Mouse (Mus musculus): Measurements from ENCODE around the gene Creb5. TPM values are rescaled to one million over a fixed set of nuclear protein-coding genes. Genes with fewer than 3 reads are reported as not detected.

The Creb5 gene
- total RNA-seq, 2 experiments from 2014 or later = 12.5 to 15.7 TPM

DNA sequence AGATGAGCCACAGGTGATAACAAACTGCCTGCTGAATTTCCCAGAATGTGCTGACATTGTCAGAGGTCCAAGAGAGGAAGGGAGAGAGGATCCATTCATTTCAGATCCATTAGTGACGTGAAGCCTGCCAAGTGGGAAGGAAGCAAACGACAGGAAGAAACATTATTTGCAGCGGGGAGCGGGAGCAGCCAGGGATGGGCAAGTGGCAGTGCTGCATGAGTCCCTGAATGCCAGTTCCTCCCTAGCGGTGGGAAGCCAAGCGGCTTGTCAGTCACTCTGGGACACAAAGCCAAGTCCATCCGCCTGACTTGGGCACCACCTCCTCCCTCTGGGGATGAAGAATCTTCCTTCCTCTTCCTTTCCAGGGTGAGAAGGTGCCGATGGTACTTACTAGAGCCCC is 183.5 kb downstream of the Creb5 start:
- intact Hi-C loops (cut with DNase I) = no loop called here
- DNase-seq = peak in 1 of 2 experiments; percentile 36

DNA sequence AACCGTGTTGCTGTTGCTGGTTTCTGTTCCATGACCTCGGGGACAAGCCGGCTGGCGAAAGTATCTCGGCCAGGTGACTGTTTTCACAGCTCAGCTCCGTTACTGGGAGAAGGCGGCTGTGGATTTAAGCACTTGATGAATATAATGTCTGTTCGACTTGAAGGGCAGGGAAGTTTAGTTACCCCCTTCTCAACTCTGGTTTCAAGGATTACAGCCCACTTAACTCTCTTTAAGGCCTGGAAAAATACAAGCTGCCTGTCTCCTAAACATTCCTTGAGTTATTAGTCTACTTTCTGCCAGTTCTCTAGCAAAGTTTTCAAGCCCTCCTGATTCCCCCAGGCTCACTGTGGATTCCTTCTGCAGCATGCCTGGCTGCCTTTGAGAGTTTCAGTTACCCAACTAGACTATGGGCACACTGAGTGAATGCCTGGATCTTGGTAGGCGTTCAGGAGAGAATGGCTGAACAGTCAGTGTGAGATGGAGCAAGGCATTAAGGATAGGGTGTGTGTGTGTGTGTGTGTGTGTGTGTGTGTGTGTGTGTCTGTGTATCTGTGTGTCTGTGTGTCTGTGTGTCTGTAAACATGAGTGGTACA is 184.0 kb downstream of the Creb5 start:
- no peak for DNase-seq
- intact Hi-C loops (cut with DNase I) = no loop called here

DNA sequence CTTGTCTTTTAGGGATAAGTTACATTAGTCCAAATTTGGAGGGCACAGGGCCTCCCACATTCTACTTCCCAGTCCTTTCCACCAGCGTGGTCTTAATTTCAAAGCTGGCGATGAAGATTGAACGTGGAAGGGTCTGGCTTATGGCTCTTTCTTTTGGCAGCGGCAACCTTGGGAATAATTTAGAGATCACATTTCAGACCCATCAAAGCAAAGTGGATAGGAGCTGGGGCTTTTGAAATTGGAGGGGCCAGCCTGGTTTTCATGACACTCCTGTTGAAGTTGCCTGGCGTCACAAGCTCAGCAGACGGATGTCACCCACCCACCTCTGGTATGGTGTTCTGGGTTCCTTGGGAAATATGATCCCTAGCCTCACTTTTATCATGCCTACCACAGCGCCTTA is 185.7 kb downstream of the Creb5 start:
- intact Hi-C loops (cut with DNase I) = no loop called here
- DNase-seq = no peak

DNA sequence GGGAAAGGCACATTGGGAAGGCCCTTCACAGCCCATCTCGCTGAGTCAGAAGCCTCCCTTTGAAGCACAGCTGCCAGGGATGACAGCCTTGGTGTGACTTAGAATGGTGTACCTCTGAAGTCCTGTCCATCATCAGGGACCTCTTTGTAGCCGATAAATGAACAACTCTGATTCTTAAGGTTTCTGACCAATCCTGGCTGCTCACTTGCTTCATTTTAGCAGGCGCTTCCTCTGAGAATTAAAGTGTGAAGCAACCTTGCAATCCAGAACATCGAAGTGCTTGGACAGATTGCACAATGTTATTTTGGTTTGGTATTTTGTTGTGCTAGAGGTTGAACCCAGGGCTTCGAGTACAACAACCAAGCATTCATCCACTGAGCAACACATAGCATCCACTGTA is 190.4 kb downstream of the Creb5 start:
- DNase-seq = no peak
- intact Hi-C loops (cut with DNase I) = no loop called here

DNA sequence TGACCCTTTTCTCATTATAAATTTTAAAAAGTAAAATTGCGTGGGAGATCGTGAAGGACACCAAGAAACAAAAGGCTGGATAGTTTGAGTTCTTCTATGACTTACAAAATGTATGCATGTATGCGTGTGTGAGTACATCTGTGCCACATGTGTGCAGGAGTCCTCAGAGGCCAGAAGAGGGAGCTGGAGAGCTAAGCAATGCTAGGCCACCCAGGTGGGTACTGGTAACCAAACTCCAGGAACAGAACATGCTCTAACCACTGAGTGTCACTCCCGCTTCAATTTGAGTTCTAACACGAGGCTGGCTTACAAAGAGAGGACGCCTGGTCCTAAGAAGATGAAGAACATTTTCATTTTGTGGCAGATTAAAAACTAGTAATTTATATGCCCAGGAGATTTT is 203.8 kb downstream of the Creb5 start:
- DNase-seq = no peak
- intact Hi-C loops (cut with DNase I) = no loop called here

DNA sequence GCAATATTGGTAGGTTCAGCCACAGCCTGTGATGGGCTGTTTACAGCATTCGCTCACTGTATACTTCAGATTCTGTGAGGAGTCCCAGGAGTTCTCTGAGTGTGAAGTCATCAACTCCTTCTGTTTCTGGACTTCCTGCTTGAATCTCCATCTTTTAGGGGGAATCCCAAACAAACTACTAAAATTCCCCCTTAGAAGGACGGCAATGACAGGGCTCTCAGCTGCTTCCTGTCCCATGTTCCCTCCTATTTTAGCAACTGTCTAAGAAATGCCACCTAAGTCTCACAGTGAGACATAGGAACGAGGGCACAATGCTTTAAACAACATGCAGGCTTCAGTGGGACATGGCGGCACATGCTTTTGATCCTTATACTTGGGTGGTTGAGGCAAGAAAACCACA is 204.3 kb downstream of the Creb5 start:
- intact Hi-C loops (cut with DNase I) = no loop called here
- DNase-seq = no peak

DNA sequence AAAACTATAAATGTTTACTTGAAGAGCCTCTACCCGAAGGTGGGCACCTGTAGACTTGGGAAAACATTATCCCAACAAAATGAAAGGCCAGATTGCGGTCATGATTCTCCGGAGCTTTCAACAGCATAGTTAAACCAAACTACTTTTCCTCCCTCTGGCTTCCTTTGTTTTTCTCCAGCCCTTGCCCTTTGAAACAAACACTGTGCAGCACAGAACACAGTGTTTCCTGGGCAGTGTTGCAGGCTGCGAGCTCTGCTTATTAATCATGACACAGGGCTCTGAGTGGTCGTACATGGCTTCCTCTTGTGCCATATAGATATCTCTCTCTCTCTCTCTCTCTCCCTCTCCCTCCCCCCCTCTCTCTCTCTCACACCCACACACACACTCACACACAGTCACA is 206.8 kb downstream of the Creb5 start:
- intact Hi-C loops (cut with DNase I) = no loop called here
- DNase-seq = no peak

DNA sequence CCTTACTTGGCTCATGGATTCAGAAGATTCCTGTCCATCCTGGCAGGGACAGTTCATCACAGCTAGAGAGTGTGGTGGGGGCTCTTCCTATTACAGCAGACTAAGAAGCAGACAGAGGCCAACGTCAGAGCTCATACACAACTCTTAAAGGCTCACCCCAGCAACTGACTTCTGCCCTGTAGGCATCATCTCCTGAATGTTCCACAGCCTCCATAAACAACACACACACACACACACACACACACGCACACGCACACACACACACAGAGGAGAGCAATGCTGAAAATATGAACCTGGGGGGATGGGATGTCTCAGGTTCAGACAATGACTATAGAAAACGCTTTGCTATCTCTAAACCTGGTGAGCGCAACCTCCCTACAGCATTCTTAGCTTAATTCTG is 208.6 kb downstream of the Creb5 start:
- intact Hi-C loops (cut with DNase I) = no loop called here
- DNase-seq = no peak

DNA sequence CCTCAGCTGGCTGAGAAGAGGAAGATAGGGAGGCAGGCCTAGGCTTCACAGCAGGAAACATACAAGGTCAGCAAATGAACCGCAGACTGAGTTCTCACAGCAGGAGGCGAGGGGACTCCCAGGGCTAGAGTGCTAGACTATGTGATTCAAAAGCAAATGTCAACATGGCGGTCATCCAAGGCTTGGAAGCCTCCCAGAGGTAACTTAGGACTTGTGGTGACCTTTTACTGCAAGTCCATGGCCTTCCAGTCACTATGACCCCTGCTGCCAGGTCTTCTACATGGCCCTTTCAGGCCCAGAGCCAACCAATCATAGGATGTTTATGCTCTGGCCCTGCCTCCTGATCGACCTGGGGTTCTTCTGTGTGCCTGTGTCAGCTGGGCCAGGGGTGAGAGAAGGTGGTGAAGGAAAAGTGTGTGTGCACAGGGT is 209.3 kb downstream of the Creb5 start:
- DNase-seq = peak; percentile 22 to 56

DNA sequence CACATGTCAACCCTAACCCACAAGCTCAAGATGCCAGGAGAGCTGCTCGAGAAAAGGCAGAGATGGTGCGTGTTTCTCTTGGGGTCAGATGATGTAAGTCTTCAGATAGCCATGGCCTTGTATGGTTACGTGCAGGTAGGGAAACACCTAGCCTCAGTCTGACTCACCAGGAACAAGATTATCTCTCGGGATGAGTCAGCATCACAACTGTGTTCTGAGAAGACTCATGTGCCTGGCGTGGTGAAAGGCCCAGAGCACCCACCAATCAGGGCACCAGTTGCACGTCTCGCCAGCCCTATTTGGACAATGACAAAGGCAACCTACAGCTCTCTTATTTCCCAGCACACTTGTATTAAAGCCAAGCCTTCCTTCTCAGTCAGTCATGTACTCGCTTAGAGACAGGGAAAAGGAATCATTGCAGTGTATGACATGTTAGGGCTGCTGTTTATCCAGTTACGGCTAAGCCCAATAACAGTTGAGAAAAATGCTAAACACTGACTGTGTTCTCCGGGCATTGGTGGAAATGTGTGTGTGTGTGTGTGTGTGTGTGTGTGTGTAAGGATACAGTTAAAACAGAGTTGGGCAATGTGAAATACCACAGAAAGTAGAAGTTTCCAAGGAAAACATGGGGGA is 210.9 kb downstream of the Creb5 start:
- no peak for DNase-seq
- intact Hi-C loops (cut with DNase I) = no loop called here

More for the DNA sequence above, 209.3 kb downstream of the Creb5 start:
- intact Hi-C loops (cut with DNase I) = no loop called here

DNA sequence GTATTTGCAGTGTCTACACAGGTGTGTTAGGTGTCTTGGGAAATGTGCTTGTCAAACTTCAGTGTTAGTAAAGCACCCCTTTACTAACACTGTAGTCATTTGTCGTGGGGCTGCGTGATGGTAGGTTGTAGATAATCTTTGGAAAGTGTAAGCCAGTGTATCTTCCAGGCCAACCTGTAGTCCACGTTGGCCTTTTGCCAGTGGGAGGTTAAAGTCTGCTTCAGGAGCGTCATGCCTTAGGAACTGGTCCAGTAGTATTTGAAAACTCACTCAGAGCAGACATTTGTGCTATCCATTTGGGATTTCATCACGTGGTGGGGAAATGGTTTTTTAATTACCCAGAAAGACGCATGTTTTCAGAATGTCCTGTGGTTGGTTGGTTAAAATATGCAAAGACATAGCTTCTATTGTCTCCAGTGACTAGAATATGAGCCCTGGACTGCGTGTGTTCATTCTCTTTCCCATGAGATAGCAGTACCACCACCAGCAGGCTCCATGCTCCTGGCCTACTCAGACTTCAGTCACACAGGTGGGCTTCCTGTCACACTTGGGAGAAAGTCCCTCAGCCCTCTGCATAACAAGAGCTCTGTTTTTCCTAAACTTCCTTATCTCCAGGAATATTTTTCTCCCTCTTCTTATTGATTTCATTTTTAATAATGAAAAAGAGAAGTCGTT is 212.7 kb downstream of the Creb5 start:
- intact Hi-C loops (cut with DNase I) = no loop called here
- DNase-seq = no peak

DNA sequence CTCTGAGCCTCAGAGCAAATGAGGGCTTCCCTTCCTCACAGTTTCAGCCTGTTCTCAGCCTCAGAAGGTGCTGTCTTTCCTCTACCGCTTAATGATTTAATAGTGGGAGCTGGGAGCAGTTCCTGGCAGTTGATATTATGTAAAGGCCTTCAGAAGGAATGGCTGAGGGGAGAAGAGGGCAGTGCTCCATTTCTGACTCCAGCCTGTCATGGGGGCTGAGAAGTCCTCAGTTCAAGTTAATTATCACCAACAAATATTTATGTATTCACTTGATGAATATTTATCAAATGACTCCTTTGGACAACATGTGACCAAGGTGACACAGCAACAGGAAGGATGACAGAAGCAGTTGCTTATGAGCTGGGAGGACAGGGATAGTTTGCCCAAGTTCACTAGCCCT is 214.2 kb downstream of the Creb5 start:
- intact Hi-C loops (cut with DNase I) = no loop called here
- DNase-seq = no peak

DNA sequence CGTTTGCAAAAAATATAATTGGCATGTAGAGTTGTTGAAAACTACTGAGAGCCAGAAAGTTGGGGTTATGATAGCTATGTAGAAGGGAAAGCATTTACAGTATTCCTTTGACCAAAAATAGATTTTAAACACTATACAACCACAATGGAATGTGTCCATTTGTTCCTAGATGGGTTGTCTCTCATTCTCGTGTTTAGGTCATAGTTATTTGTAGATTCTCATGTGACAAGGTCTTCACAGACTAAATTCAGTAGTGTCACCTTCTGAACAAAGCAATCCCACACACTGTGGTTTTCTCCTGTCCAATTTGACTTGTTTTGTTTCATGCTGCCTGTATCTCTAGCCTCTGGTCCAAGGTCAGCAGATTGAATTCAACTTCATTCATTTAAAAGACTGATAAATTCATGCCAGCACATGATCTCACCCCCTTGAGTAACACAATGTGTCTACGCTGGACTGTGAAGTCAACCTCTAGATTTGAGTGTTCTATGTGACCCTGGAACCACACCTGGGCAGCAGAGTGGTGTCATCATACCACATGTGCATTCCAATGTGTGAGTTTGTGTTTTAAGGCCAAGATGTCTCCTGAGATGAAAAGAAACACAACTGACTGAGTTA is 220.0 kb downstream of the Creb5 start:
- intact Hi-C loops (cut with DNase I) = no loop called here
- no peak for DNase-seq

DNA sequence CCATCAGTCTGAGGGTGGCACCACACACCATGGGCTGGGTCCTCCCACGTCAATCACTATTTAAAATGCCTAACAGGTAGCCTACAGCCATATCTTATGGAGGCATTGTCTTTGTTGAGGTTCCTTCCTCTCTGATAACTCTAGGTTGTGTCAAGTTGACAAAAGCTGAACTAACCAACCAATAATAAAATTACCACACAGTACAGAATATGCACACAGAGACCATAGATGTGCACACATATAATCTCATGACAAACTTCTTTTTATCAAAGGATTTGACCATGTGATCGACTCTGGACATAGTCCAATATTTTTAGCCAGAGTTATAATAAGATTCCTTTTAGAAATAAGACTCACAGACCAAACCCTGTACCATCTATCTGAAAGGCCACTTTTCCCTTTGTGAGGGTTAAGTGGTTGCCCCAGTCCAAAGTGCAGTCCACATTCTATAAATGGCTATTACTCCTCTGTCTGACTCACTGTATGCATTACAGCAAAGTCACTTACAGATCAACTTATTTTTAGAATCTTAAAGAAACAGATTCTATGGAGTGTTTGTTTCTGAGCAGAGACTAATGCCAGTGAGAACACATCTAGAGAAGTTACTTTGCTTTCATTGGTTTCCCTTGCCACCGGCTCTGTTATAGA is 221.9 kb downstream of the Creb5 start:
- DNase-seq = no peak
- intact Hi-C loops (cut with DNase I) = no loop called here

DNA sequence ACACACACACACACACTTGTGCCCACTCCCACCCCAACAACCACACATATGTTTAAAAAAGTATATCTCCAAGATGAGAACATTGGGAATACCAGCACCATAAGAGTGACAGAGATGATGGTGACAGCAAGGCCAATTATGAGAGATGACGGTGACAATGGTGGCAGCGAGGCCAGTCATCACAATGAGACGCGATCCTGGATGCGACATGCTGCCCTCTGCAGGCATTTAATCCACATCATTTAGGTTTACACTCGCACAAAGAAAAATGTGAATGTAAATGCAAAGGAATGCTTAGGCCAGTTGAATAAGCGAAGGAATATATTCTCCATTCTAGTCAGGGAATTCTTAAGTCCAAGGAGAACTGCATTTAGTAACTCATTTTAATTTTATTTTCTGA is 222.9 kb downstream of the Creb5 start:
- intact Hi-C loops (cut with DNase I) = no loop called here
- DNase-seq = no peak

DNA sequence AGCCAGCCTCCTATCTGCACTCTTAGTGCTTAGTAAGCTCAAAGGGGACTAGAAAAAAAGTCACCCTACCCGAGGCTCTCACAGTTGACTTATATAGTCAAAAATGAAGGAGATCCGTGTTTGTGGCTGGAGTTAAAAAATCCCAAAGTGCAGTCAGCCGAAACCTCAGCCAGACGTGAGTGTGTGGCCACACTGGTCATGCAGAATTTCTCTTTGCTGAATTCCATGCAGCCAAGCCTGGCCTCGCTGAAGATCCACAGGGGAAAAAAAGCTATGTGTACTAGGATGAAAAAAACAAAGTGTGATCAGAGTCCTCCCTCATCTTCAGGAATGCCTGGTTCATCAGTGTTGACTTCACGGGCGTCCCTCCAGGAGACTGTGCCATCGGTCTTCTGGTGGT is 225.2 kb downstream of the Creb5 start:
- DNase-seq = no peak
- intact Hi-C loops (cut with DNase I) = no loop called here

DNA sequence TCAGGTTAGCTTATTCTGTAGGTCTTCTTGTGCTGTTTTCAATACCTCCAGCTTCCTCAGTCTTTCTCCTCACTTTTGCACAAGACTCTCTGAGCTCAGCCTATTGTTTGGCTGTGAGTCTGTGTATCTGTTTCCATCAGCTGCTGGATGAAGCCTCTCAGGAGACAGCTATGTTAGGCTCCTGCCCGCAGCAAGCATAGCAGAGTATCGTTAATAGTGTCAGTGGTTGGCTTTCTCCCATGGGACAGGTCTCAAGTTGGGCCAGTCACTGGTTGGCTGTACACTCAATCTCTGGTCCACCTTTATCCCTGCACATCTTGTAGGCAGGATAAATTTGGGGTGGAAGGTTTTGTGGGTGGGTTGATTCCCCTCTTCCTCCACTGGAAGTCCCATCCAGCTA is 226.3 kb downstream of the Creb5 start:
- no peak for DNase-seq
- intact Hi-C loops (cut with DNase I) = no loop called here

DNA sequence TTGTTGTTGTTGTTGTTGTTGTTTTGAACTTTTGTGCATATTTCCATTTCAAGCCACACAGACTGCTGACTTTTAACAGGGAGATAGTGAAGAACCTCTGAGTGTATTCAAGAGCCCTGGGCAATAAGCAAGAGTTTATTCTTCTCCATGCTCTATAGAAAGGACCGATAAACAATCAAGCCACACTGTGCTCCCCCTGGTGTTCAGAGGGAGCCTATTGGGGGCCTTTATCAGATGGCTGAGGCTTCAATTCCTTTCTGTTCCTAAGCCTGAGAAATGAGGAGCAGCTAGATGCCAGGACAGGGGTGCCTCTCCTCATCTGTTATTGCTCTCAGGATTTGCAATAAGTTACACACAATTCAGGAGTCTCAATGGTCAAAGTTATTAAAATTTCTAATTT is 227.8 kb downstream of the Creb5 start:
- intact Hi-C loops (cut with DNase I) = no loop called here
- no peak for DNase-seq

DNA sequence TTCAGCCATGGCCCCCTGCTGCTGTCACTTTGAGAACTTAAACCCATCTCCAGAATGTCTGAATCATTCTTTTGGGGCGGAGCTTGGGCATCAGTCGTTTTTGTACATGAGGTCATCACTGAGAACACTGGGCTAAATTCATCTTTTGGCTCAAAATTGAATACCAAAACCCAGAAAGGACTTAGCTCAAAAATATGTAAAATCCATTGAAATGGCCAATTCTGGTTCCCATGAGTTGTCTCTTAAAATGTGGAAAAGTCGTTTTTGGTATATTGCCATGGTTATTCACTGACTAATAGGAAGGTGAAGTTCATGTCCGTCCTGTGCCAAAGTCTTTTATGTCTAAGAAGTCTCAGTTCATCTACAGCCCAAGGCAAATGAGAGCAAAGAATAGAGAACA is 228.5 kb downstream of the Creb5 start:
- DNase-seq = no peak
- intact Hi-C loops (cut with DNase I) = no loop called here

DNA sequence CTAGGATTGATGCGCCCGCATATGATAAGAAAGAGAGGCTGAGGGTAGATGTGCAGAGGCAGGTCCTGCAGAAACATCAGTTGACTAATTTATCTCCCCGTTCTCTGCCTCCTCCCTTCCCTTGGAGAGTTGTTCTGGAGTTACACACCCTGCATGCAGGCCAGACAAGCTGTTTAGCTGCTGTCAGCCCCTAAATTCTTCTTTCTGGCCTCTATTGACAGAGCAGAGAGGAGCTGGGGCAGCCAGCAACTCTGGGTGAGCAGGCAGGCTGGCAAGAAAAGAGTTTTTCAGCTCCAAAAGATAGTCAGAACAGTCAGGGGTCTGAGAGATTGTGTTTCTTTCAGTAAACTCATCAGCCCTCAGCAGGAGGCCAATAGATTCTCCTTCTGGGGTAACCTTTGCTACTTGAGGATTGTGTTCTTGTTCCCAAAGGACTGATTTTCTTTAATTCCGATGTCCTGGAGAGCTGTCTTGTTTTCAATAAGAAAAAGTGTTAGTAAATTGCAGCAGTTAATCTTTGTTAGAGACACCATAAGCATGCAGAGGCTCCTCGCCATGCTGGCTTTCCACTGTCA is 230.4 kb downstream of the Creb5 start:
- intact Hi-C loops (cut with DNase I) = no loop called here
- peak; percentile 21 to 31 for DNase-seq

Measured in heart, postnatal 14 days (tissue).